Mouse (Mus musculus): ENCODE results near the gene Rad51ap1.

Gene Rad51ap1

DNA sequence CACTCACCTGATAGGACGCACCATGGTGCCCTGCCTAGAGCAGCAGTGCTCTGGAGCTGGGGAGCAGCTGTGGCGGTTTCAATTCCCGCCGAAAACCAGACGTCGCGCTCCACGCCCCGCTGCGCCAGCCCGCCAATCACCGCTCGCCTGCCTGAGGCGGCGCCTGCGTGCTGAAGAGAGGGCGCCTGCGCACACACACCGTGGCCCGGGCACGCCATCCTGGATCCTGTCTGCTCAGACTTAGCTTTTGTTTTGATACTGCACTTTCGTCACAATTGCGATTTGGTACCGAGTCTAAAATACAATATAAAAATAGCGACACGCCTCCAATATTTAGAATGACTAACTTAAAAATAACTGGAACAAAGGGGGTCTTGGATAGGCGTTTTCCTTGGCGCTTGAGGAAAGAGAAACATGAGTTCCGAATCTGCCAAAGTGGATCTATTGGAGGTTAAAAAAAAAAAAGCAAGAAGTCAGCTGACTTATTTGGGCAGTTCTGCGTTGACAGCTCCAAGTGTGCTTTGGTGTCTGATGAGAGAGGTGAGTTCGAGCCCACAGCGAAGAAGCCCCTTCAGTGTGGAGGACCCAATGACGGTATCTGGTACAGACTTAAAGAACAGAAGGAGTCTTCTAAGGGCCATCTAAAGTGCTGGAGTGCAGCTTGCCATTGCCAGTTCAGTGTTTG lies at the start of gene Rad51ap1, which contains the start of gene D6Wsu163e:
Gene Rad51ap1, minus strand, starts transcription at position 101 of the 685 bp plus-strand sequence.
Gene D6Wsu163e, plus strand, starts transcription at position 476 of the 685 bp plus-strand sequence.
- DNase-seq, result peak; percentile 96 to 97

DNA sequence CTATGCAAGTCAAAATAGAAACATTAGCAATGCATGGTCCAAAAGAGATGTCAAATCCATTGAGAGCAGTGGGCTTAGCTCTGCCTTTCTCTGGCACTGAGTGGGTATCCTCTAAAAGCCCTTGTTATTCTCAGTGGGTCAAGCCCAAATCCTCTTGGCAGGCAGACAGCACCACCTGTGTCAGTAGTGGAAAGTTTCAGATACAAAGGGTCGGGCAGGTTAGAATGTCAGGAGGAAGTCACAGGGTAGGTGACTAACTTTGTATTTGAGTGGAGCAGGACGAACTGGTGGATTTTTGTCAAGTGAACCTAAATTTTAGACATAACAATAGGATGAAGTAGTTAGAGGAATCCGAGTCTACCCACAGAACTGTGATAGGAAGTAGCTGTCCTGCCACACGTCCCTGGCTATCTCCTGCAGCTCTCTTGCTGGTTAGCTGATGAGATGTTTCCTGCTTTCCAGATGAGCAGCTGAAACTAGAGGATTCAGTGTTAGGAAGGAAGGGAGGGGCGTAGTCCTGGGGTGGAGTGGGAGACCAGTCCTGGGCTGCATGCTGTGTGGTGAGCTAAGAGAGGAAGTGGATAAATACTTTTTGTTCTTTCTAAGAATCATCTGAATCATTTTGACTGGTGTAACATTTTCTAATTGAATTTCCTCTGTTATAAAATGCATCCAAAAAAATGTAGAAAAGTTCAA lies 42.3 kb upstream of the Rad51ap1 start:
- DNase-seq, result no peak

DNA sequence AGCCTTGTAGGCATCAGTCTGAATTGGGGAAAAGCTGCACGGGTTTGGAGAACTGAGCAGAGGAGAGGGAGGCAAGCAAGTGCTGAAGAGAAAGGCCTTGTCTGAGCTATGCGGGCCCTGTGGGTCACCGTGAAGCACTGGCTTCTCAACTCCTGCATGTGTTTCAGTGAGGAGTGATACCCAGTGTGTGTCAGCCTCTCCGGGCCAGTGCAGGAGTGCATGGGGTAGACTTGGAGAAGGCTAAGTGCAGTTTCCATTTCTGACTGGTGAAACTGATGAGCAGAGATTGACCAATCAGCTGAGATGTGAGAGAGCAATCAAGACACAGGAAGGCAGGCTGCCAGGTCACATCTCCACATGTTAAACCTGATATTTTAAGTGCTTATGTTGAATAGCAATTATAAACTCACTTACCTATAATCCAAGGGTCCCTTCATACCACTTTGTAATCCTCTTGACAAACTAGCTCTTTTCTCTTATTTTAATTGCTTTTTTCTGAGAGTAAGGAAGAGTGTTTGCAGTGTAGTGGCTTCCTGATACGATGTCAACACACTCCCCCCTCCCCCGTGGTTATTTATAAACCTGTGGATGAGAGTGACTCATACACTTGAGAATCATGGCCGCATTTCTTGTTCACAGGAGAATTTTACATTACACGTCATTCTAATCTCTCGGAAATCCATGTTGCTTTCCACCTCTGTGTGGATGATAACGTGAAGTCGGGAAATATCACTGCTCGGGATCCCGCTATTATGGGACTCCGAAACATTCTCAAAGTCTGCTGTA lies 27.0 kb upstream of the Rad51ap1 start:
- no peak for DNase-seq

DNA sequence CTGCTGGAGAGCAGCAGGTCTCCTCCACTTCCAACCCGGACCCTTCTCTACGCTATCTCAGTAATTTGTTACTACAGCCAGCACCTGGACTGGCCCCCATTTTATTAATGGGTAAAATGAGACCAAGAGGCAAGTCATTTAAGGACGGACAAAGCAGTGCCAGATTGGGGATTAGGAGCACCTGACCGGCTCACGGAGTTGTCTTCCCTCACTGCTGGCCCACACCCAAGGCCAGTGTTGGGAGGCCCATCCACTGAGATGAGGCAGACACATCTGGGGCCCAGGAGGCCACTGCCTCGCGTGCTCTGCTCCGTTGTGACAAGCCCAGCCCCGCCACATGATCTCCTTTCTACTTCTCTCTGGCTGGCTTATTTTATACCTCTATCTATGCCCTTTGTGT lies 24.0 kb upstream of the Rad51ap1 start:
- DNase-seq, result no peak

DNA sequence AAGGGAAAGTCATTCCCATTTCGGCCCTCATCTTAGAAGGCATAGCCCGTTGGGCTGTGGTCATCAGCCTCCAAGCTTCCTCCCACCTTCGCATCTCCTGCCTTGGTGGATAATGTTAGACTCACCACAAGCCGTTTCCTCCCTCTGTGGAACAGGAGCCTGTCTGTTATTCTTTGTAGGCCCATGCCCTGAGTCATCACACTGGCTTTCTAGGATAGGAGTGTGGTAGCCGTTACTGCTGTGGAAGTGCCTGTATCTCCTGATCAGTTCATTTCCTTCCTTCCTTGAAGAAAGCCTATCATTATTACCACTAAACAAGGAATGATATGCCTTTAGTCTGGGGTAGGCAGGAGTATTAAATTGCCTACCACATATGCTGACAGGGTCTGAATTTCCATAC lies 23.3 kb upstream of the Rad51ap1 start:
- DNase-seq, result no peak

DNA sequence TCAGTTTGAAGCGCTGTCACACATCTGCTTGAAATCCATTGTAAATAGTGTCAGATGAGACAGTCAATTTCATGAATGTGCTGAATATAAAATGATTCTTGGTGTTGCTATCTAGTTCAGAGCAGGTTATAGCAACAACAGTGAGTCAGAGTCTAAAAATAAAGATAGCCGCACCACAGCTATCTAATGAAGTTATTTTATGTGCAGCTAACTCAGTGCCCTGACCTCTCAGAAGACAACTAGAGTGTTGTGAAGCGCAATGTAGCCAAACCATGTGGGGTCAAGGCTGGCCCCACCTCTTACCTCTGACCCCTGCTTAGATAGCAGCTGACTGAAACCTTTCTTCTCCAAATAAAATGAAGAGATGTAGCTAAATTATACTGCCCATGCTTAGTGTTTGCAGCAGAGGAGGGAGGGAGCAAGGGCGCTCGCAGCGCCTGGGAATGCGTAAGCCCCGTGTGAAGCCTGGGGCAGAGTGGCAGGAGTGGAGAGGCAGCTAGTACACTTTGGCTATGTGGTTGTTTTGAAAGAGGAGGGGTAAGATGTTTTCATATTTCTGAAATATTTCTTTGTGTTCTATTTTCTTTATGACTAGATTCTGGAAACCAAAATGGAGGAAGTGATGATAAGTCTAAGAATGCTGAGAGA lies 22.1 kb upstream of the Rad51ap1 start:
- DNase-seq, result no peak

DNA sequence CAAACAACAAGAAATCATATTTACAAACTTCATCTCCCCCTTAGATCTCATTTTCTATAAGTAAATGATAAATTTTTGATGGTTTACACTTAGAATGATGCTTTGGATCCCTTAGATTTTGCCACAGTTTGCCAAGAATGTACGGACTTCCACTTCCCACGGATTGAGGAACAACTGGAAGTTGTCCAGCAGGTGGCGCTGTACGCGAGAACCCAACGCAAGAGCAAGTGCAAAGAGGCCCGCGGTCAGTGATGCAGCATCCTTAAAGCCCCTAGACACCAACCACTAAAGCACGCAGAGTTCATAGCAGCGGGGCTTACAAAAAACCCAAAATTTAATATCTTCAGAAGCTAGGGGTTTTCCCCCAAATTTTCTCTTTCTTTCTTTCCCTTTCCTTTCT lies 16.3 kb upstream of the Rad51ap1 start:
- peak; percentile 88 to 93 for DNase-seq

DNA sequence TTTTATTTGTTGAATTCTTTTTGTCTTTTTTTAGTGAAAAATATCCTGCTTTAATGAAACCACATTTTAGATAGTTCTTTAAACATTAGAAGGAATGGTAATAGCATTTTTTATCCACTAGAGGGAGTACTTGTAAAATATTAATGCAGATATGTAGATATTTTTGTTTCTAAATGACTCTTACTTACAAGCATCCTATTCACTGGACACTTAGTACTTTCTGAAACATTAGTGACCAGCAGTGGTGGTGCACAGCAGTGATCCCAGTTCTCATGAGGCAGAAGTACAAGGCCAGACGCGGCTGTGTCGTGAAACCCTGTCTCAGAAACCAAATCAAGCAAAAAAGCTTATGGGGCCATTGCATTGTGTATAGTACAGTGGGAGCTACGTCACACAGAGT lies 8.9 kb upstream of the Rad51ap1 start:
- no peak for DNase-seq

DNA sequence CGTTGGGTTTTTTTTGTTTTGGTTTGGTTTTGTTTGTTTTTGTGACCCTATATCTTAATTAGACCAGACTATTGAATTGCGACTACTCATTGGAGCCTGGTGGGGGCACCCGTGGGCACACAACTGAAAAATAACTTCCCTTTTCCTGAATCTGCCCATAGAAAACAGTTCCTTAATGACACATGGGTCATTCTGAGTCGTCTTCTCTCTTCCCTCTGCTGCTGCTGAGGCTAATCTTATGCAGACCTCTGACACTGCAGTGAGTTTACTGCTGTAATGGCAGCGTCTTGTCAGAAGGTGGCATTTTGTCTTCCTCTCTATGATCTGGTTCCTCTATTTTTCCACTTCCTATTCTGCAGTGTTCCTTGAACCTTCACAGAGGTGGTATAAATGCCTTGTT lies 1.1 kb upstream of the Rad51ap1 start:
- DNase-seq, result peak; percentile 11 to 28

DNA sequence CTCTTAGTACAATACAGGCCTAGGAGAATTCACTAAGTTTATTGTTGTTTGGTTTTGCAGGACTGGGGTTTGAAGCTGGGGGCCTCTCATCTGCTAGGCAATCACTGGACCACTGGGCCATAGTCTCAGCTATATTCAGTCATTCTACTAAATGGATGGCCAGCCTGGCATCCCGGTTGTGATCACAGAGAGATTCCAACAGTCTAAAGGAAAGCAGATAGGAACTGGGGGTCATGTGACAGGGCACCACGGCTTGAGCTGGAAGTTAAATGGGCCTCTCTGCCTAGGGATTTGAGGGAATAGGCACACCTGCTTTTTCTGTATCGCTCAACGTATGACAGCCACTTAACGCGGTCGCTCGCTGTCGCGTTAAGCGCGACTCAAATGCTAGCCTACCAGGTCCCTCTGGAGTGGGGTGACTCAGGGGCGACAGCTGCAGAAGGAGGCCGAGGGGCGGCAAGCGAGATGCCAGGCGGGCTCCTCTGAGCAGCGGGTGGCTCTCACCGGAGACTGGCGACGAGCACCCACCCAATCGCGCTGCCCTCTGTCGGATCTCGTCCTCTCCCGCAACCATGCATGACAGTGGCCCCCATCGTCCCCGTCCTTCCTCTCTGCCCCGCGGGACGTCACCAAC lies 417 bp downstream of the Rad51ap1 start:
- DNase-seq, result no peak

DNA sequence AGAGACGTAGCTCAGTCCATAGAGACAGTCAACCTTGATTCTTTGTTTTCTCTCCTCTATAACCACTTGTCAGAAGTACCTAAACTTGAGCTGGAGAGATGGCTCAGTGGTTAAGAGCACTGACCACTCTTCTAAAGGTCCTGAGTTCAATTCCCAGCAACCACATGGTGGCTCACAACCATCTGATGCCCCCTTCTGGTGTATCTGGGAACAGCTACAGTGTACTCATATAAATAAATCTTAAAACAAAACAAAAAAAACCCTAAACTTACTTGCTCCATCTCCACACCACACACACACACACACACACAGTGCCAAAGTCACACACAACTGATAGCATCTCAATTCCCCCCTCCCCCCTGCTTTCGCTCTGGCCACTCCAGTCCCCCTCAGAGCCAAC lies 1.3 kb downstream of the Rad51ap1 start:
- DNase-seq, result peak in 1 of 2 experiments; percentile 24

DNA sequence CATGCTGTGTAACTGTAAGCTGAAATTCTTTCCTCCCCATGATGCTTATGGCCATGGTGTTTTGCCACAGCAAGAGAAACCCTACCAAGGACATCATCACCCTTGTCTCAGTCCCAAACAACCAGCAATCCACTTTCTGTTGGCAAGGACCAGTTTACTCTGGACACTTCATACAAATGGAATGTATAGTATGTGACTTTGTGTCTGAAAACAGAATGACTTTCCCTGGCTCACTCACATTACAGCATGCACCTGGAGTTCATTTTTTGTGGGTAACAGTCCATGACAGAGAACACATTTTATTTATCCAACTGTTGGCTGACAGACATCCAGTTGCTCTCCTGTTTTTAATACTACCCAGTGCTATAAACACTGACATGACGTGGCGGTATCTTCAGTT lies 6.5 kb downstream of the Rad51ap1 start:
- DNase-seq, result no peak

DNA sequence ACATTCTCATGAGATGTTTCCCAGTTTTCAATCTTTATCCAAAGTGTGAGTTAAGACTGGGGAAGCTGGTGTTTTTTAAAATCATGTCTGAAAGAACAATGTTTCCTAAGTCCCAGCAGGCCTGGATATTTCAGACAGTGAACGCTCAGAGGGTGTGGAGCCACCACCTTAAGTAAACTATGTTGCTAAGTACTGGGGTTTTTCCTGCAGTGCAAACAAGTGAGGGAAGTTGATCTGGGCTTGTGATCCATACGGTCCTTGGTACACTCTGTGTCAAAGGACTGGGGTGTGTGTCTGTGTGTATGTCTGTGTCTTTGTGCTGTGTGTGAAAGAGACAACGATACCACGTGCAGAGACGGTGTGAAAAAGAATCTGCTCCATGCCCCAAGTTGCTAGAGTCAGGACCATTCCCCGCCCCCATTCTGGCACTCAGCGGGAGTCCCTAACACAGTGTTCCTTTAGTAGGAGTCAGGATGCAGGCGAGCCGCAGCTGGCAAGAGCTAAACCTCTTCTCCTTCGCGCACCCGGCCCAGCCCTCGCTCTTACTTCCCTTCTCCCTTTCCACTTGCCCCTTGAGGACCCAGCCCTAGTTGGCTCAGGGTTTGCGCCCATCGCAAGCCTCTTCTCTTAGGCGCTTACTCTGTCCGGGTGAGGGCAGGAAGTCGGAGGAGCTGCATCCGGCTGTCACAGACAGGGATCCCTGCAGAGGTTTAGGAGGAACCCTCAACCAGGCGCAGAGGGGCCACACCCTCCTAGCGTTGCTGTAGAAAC lies 18.1 kb downstream of the Rad51ap1 start, which contains the start of gene Dyrk4:
Gene Dyrk4, minus strand, starts transcription at position 729 of the 771 bp plus-strand sequence.
- DNase-seq, result peak in 1 of 2 experiments; percentile 9

DNA sequence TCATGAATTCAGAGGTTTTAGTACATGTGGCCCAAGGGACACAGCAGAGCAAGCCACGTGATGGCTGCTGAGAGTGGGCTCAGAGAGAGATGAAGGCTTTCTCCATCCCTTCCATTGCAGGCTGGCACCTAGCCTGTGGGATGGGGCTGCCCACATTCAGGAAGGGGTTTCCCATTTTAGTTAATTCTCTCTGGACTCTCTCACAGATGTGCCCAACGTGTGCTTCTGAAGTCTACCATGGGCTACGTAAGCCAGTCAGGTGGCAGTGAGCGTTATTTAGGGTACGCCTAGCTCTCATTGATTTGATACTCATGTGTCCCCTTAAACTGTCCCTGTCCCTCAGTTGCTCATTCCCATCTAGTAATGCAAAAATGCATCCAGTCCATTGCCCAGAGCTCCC lies 24.5 kb downstream of the Rad51ap1 start:
- DNase-seq, result no peak

DNA sequence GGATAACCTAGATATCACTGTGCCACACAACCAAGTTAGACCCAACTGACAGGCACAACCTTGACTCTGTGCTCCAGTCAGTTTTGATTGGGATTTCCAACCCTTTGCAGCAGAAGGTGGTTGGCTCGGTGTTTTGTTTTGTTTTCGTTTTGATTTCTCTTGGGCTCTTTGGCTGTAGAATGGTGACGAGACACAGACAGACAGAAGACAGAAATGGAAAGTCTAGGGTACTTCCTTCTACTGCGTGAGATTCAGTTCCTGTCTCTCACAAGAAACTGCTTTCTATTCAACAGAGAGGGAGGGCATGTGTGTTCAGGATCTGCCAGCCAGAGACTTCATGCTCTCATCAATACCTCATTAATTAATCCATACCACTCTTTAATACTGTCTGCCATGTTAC lies 28.7 kb downstream of the Rad51ap1 start:
- no peak for DNase-seq

DNA sequence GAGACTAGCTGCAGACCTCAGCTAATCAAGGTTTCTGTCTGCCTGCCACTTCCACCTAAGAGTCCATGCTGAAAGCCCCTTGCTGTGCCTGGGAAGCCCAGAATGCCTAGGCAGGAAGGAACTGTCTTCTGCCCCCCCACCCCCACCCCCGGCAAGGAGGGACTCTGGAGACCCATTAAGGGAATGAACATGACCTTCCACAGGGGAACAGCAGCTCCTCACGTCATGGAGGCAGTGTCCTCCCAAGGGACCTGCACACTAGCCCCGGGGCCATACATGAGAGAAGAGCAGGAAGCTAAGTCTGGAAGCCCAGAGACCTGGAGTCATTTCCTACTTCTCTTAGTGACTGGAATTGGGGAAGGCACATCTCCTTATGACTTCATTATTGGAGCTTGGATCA lies 31.5 kb downstream of the Rad51ap1 start:
- no peak for DNase-seq

DNA sequence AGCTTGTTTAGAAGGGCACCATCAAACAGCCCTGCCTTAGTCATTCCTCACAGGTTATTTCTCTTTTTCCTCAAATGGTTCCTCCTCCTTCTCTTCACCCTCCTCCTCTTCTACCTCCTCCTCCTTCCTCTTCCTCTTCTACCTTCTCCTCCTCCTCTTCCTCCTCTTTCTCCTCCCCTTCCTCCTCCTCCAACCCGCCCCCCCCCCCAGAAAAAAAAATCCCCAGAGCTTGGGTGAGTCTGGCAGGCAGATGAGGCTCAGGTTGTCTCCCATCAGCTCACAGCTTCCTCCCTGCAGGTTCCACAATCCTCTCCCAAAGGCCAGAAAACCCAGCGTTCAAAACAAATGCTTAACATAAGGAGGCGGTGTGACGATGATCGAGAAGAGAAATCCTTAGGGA lies 32.0 kb downstream of the Rad51ap1 start:
- no peak for DNase-seq

DNA sequence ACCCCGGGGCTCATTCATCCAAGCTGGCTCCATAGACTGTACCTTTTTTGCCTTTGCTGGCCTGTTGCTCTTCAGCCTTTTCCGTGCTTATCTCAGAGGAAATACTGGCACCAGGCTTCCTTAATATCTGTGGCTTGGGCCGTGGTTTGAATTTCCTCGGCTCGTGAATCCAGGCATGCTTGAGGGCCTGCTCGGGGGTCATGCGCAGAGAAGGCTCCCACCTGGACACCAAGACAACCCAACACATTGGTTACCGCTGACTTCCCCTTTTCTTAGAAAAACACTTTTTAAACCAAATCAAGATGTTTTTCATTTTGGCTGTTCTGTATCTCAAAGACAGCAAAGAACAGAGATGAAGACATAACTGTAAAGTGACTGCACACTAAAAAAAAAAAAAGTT lies 62.3 kb downstream of the Rad51ap1 start:
- DNase-seq, result no peak
